Mouse (Mus musculus): Measurements from ENCODE around the gene Nfe2l1. TPM values are rescaled to one million over a fixed set of nuclear protein-coding genes. Genes with fewer than 3 reads are reported as not detected.
A peak's percentile ranks its signal among the peaks of the same experiment; 100 is the strongest.

The Nfe2l1 gene
- polyA plus RNA-seq, 1 experiment from 2014 or later: 72.8 TPM

GRCm38 (mm10) chr11:96826481-96826880 lies 3.3 kb downstream of the Nfe2l1 start:
- peaks cover 73% of the 10 kb centered on the region for H3K4me1 ChIP-seq
- ATAC-seq (ENCODE audit: low FRiP score): no peak
- H3K4me3 ChIP-seq (replicated peaks): peak overlapping the region; percentile 16; the same call in 1 of the 2 replicates
- H3K36me3 ChIP-seq (replicated peaks): peaks cover 31% of the 10 kb centered on the region
- peak overlapping the region; percentile 40; the same call in 1 of the 2 replicates for H3K9ac ChIP-seq
- 0 out of 2 replicates have a peak overlapping the region, but pooled peaks have one; percentile 90 for H3K27ac ChIP-seq
- 90% methylated on average over 2 of the region's 2 CpGs for WGBS
- peak overlapping the region; percentile 34 for H3K4me2 ChIP-seq
- H3K9me3 ChIP-seq: no peaks in the 10 kb centered on the region
- H3K27me3 ChIP-seq: no peaks in the 10 kb centered on the region

GRCm38 (mm10) chr11:96824783-96825495 lies 4.8 kb downstream of the Nfe2l1 start:
- H3K36me3 ChIP-seq (replicated peaks): peaks cover 47% of the 10 kb centered on the region
- 54% methylated on average over 7 of the region's 7 CpGs for WGBS
- H3K4me1 ChIP-seq: peaks cover 68% of the 10 kb centered on the region

GRCm38 (mm10) chr11:96823880-96824782 lies 5.6 kb downstream of the Nfe2l1 start:
- no peaks in the 10 kb centered on the region for H3K27me3 ChIP-seq
- H3K36me3 ChIP-seq (replicated peaks): peaks cover 55% of the 10 kb centered on the region
- no peaks in the 10 kb centered on the region for H3K9me3 ChIP-seq
- H3K4me3 ChIP-seq (replicated peaks): peak overlapping the region; percentile 52
- ATAC-seq (ENCODE audit: low FRiP score): peak; percentile 94
- H3K9ac ChIP-seq: peak overlapping the region; percentile 68
- peaks cover 68% of the 10 kb centered on the region for H3K4me1 ChIP-seq
- WGBS: under 1% methylated on average over 25 of the region's 26 CpGs
- H3K4me2 ChIP-seq: peak overlapping the region; percentile 99
- H3K27ac ChIP-seq: peak overlapping the region; percentile 90

More at GRCm38 (mm10) chr11:96824783-96825495, 4.8 kb downstream of the Nfe2l1 start:
- H3K27ac ChIP-seq: peak overlapping the region; percentile 90
- no peak for ATAC-seq (ENCODE audit: low FRiP score)
- H3K9ac ChIP-seq: peak overlapping the region; percentile 68
- H3K27me3 ChIP-seq: no peaks in the 10 kb centered on the region
- H3K4me2 ChIP-seq: peak overlapping the region; percentile 99
- H3K9me3 ChIP-seq: no peaks in the 10 kb centered on the region
- H3K4me3 ChIP-seq (replicated peaks): no peak overlapping the region

- Histone ChIP-seq H3K27ac (peak overlapping the region; percentile 90), H3K27me3 (no peaks in the 10 kb centered on the region), H3K9ac (peak overlapping the region; percentile 68), H3K4me2 (peak overlapping the region; percentile 99), H3K9me3 (no peaks in the 10 kb centered on the region), H3K4me1 (peaks cover 61% of the 10 kb centered on the region), H3K4me3 (replicated peaks) (peak overlapping the region; percentile 52), H3K36me3 (replicated peaks) (peaks cover 61% of the 10 kb centered on the region)
- ATAC-seq (ENCODE audit: low FRiP score): peak; percentile 18; the same call in 1 of the 2 replicates
- WGBS: 5% methylated on average over 13 of the region's 13 CpGs
These were observed 6.3 kb downstream of the Nfe2l1 start for GRCm38 (mm10) chr11:96823471-96823837.

- H3K4me3 ChIP-seq (replicated peaks): peak overlapping the region; percentile 52
- H3K4me1 ChIP-seq: peaks cover 55% of the 10 kb centered on the region
- H3K27me3 ChIP-seq: no peaks in the 10 kb centered on the region
- peak overlapping the region; percentile 90; the same call in 1 of the 2 replicates for H3K27ac ChIP-seq
- peaks cover 66% of the 10 kb centered on the region for H3K36me3 ChIP-seq (replicated peaks)
- no peak for ATAC-seq (ENCODE audit: low FRiP score)
- WGBS: 37% methylated on average over 4 of the region's 4 CpGs
- H3K4me2 ChIP-seq: peak overlapping the region; percentile 99
- H3K9ac ChIP-seq: peak overlapping the region; percentile 68
- no peaks in the 10 kb centered on the region for H3K9me3 ChIP-seq
These were observed 6.9 kb downstream of the Nfe2l1 start for GRCm38 (mm10) chr11:96822675-96823470.

GRCm38 (mm10) chr11:96821956-96822355 lies 7.8 kb downstream of the Nfe2l1 start:
- Histone ChIP-seq H3K9ac (no peak overlapping the region), H3K27me3 (no peaks in the 10 kb centered on the region), H3K27ac (no peak overlapping the region), H3K4me3 (replicated peaks) (no peak overlapping the region), H3K4me2 (no peak overlapping the region), H3K9me3 (no peaks in the 10 kb centered on the region), H3K4me1 (peaks cover 46% of the 10 kb centered on the region), H3K36me3 (replicated peaks) (peaks cover 66% of the 10 kb centered on the region)
- 88% methylated on average over 10 of the region's 10 CpGs for WGBS
- ATAC-seq (ENCODE audit: low FRiP score): no peak

- Histone ChIP-seq H3K27ac (no peak overlapping the region), H3K4me1 (peaks cover 9% of the 10 kb centered on the region), H3K9me3 (no peaks in the 10 kb centered on the region), H3K36me3 (replicated peaks) (peaks cover 83% of the 10 kb centered on the region), H3K4me3 (replicated peaks) (no peak overlapping the region), H3K9ac (no peak overlapping the region), H3K27me3 (no peaks in the 10 kb centered on the region), H3K4me2 (no peak overlapping the region)
- 79% methylated on average over 8 of the region's 8 CpGs for WGBS
- no peak for ATAC-seq (ENCODE audit: low FRiP score)
These were observed 11.5 kb downstream of the Nfe2l1 start for GRCm38 (mm10) chr11:96818128-96818710.

- H3K27ac ChIP-seq: no peak overlapping the region
- H3K9ac ChIP-seq: no peak overlapping the region
- H3K4me3 ChIP-seq (replicated peaks): no peak overlapping the region
- peaks cover 88% of the 10 kb centered on the region for H3K36me3 ChIP-seq (replicated peaks)
- H3K9me3 ChIP-seq: no peaks in the 10 kb centered on the region
- 69% methylated on average over 5 of the region's 5 CpGs for WGBS
- H3K27me3 ChIP-seq: no peaks in the 10 kb centered on the region
- no peak for ATAC-seq (ENCODE audit: low FRiP score)
- no peaks in the 10 kb centered on the region for H3K4me1 ChIP-seq
- H3K4me2 ChIP-seq: no peak overlapping the region
These were observed 12.8 kb downstream of the Nfe2l1 start for GRCm38 (mm10) chr11:96816979-96817378.

GRCm38 (mm10) chr11:96816494-96816893 lies 13.3 kb downstream of the Nfe2l1 start:
- Histone ChIP-seq H3K9ac (no peak overlapping the region), H3K4me2 (no peak overlapping the region), H3K36me3 (replicated peaks) (peaks cover 88% of the 10 kb centered on the region), H3K9me3 (no peaks in the 10 kb centered on the region), H3K4me3 (replicated peaks) (no peak overlapping the region), H3K4me1 (no peaks in the 10 kb centered on the region), H3K27me3 (no peaks in the 10 kb centered on the region), H3K27ac (no peak overlapping the region)
- 100% methylated on average over 1 of the region's 1 CpGs for WGBS
- ATAC-seq (ENCODE audit: low FRiP score): no peak

GRCm38 (mm10) chr11:96815895-96816294 lies 13.9 kb downstream of the Nfe2l1 start:
- no peak for ATAC-seq (ENCODE audit: low FRiP score)
- H3K4me2 ChIP-seq: no peak overlapping the region
- H3K9ac ChIP-seq: no peak overlapping the region
- H3K36me3 ChIP-seq (replicated peaks): peaks cover 88% of the 10 kb centered on the region
- H3K27me3 ChIP-seq: no peaks in the 10 kb centered on the region
- no peaks in the 10 kb centered on the region for H3K9me3 ChIP-seq
- 94% methylated on average over 2 of the region's 2 CpGs for WGBS
- no peak overlapping the region for H3K27ac ChIP-seq
- H3K4me1 ChIP-seq: no peaks in the 10 kb centered on the region
- H3K4me3 ChIP-seq (replicated peaks): no peak overlapping the region

- Histone ChIP-seq H3K4me2 (no peak overlapping the region), H3K4me1 (no peaks in the 10 kb centered on the region), H3K4me3 (replicated peaks) (no peak overlapping the region), H3K9me3 (no peaks in the 10 kb centered on the region), H3K27ac (no peak overlapping the region), H3K27me3 (no peaks in the 10 kb centered on the region), H3K36me3 (replicated peaks) (peaks cover 87% of the 10 kb centered on the region), H3K9ac (no peak overlapping the region)
- WGBS: 86% methylated on average over 2 of the region's 2 CpGs
- ATAC-seq (ENCODE audit: low FRiP score): no peak
These were observed 15.3 kb downstream of the Nfe2l1 start for GRCm38 (mm10) chr11:96814443-96814842.

Measured in forebrain, embryonic 12.5 days (tissue).